Mouse (Mus musculus): ENCODE data around the gene Fam196a.

The Fam196a gene

GRCm38 (mm10) chr7:134937927-134938609 is at the start of gene Fam196a:
Fam196a (minus strand) TSS chr7:134938430.
- peak; percentile 82 for DNase-seq

- DNase-seq, result no peak
Measured at GRCm38 (mm10) chr7:134961608-134962007, 23.4 kb upstream of the Fam196a start.

- no peak for DNase-seq
Measured at GRCm38 (mm10) chr7:134960871-134961270, 22.6 kb upstream of the Fam196a start.

GRCm38 (mm10) chr7:134959086-134959485 is 20.9 kb upstream of the Fam196a start:
- DNase-seq, result no peak

GRCm38 (mm10) chr7:134945925-134946716 is 7.9 kb upstream of the Fam196a start:
- peak; percentile 24 for DNase-seq

- no peak for DNase-seq
Measured at GRCm38 (mm10) chr7:134943701-134944100, 5.5 kb upstream of the Fam196a start.

GRCm38 (mm10) chr7:134943063-134943462 is 4.8 kb upstream of the Fam196a start:
- DNase-seq, result no peak

- DNase-seq, result no peak
Measured at GRCm38 (mm10) chr7:134941891-134942290, 3.7 kb upstream of the Fam196a start.

GRCm38 (mm10) chr7:134937471-134937926 is 731 bp downstream of the Fam196a start:
- peak; percentile 24 for DNase-seq

- no peak for DNase-seq
Measured at GRCm38 (mm10) chr7:134931886-134932285, 6.3 kb downstream of the Fam196a start.

GRCm38 (mm10) chr7:134901992-134902391 is 36.2 kb downstream of the Fam196a start:
- no peak for DNase-seq

GRCm38 (mm10) chr7:134899462-134899861 is 38.8 kb downstream of the Fam196a start:
- no peak for DNase-seq

- no peak for DNase-seq
Measured at GRCm38 (mm10) chr7:134894604-134895003, 43.6 kb downstream of the Fam196a start.

- peak; percentile 4 for DNase-seq
Measured at GRCm38 (mm10) chr7:134892972-134893371, 45.3 kb downstream of the Fam196a start.

GRCm38 (mm10) chr7:134892449-134892871 is 45.8 kb downstream of the Fam196a start:
- DNase-seq, result no peak

- DNase-seq, result no peak
Measured at GRCm38 (mm10) chr7:134883516-134883915, 54.7 kb downstream of the Fam196a start.

GRCm38 (mm10) chr7:134880431-134880830 is 57.8 kb downstream of the Fam196a start:
- DNase-seq, result no peak

- no peak for DNase-seq
Measured at GRCm38 (mm10) chr7:134878985-134879384, 59.2 kb downstream of the Fam196a start.

GRCm38 (mm10) chr7:134872981-134873380 is 65.2 kb downstream of the Fam196a start:
- no peak for DNase-seq

GRCm38 (mm10) chr7:134872511-134872910 is 65.7 kb downstream of the Fam196a start:
- no peak for DNase-seq

- peak; percentile 15 for DNase-seq
Measured at GRCm38 (mm10) chr7:134864175-134864574, 74.1 kb downstream of the Fam196a start.

GRCm38 (mm10) chr7:134862000-134862399 is 76.2 kb downstream of the Fam196a start:
- DNase-seq, result no peak

GRCm38 (mm10) chr7:134842751-134843150 is 95.5 kb downstream of the Fam196a start:
- no peak for DNase-seq

GRCm38 (mm10) chr7:134840066-134840465 is 98.2 kb downstream of the Fam196a start:
- no peak for DNase-seq
